Comparison of ENCODE assay signal across 18 mouse cellular contexts in the genomic region with DNA sequence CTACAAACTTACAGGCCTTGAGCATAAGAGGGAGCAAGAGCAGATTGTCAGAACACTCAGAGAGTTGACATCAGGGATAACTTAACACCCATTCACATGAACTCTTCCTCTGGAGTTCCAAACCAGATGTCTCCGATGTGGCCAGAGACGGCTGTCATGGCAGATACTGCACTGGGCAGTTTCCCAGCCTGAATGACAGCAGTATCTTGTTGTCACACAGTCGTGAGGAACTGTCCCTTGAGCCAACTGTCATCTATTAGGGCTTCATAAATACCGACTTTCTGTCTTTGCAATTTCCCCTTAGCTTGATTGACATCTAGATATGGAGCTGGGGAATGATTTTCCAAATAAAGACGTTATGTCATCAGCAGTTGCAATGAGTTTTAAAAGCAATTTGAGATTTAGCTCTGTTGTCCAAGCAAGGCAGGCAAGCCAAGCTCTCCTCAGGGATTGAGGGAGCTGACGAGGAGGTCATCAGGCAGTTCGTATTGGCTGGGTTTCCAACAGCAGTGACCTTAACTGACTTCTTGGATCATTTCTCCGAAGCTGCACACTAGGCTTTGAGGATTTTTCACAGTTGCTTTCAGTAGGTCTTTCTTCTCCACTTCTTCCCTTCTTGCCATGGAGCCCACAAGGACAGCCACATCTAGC. TPM values are rescaled to one million over a fixed set of nuclear protein-coding genes. Genes with fewer than 3 reads are reported as not detected.
A peak's percentile ranks its signal among the peaks of the same experiment; 100 is the strongest.
DNase-seq lines count a peak whose midpoint lies in the region; ATAC-seq and TF ChIP-seq lines count a peak whose summit lies in the region.
"Had no signal": no experiment of that assay in that cellular context is flagged by ENCODE, and none has a peak within 500 bp of the region (broad histone marks: within the 10 kb centered on the region; RNA-seq: fewer than 3 reads in every experiment).

No protein-coding gene starts in this region.

- 53% methylated on average over 8 of the region's 8 CpGs for WGBS in heart, embryonic 12.5 days

- intact Hi-C loops in gastrocnemius, adult 2 months (cut with DNase I): no loop called here
- intact Hi-C loops in heart, postnatal 14 days (cut with DNase I): no loop called here

- H3K4me2 ChIP-seq in heart, embryonic 12.5 days: no peak overlapping the region
- H3K4me2 ChIP-seq: embryonic facial prominence, embryonic 15.5 days; forebrain, embryonic 13.5 days; limb, embryonic 15.5 days; midbrain, embryonic 11.5 days had no signal

- no peaks in the 10 kb centered on the region for H3K36me3 ChIP-seq in heart, embryonic 12.5 days
- H3K36me3 ChIP-seq: embryonic facial prominence, embryonic 15.5 days; limb, embryonic 15.5 days had no signal

- 0 out of 2 replicates have a peak, but pooled peaks cover 6% of the 10 kb centered on the region for H3K9me3 ChIP-seq in heart, embryonic 12.5 days (replicated peaks)
- H3K9me3 ChIP-seq: embryonic facial prominence, embryonic 15.5 days; forebrain, embryonic 13.5 days; limb, embryonic 15.5 days had no signal

- no peaks in the 10 kb centered on the region for H3K27me3 ChIP-seq in heart, embryonic 12.5 days (replicated peaks)
- H3K27me3 ChIP-seq: embryonic facial prominence, embryonic 15.5 days; forebrain, embryonic 13.5 days; limb, embryonic 15.5 days had no signal

- H3K4me3 ChIP-seq in heart, embryonic 12.5 days: no peak overlapping the region
- no peak overlapping the region for H3K4me3 ChIP-seq in gastrocnemius, adult 2 months
- H3K4me3 ChIP-seq: embryonic facial prominence, embryonic 15.5 days; forebrain, embryonic 13.5 days; limb, embryonic 15.5 days; myocyte had no signal

- no peak overlapping the region for H3K9ac ChIP-seq in heart, embryonic 12.5 days
- H3K9ac ChIP-seq: embryonic facial prominence, embryonic 15.5 days; forebrain, embryonic 13.5 days; limb, embryonic 15.5 days had no signal

- no peak for TF ChIP-seq CTCF in gastrocnemius, adult 2 months (IDR thresholded peaks at IDR 0.05)

- H3K4me1 ChIP-seq in heart, embryonic 12.5 days (replicated peaks): peaks cover 10% of the 10 kb centered on the region
- H3K4me1 ChIP-seq: embryonic facial prominence, embryonic 15.5 days; limb, embryonic 15.5 days had no signal

- ATAC-seq in heart, embryonic 12.5 days (ENCODE audit: insufficient number of reproducible peaks, low FRiP score): no peak
- no peak for ATAC-seq in frontal cortex, adult (ENCODE audit: low TSS enrichment)
- ATAC-seq: forebrain, embryonic 13.5 days; inflammation-experienced regulatory T-cells, adult 6 months; Patski had no signal

- H3K27ac ChIP-seq in heart, embryonic 12.5 days (ENCODE audit: poor library complexity, severe bottlenecking): no peak overlapping the region
- H3K27ac ChIP-seq in gastrocnemius, adult 2 months: peak overlapping the region; percentile 31; the same call in 1 of the 2 replicates
- H3K27ac ChIP-seq: embryonic facial prominence, embryonic 15.5 days; forebrain, embryonic 13.5 days; limb, embryonic 15.5 days had no signal

- DNase-seq in heart, adult 18-20 months: peak; percentile 67 to 73
- DNase-seq in gastrocnemius, adult 2 months: peak; percentile 74
- peak; percentile 53 to 64 for DNase-seq in heart, postnatal 14 days
- DNase-seq in lung, postnatal 25 days (ENCODE audit: low spot score): peak; percentile 41
- no peak for DNase-seq in left cerebral cortex, adult 11 months (ENCODE audit: low spot score)
- DNase-seq in embryo, embryonic 10.5 days (ENCODE audit: low spot score): no peak
- DNase-seq: cerebellum, adult 8-10 months; right cerebral cortex, adult 18-20 months; thymus, postnatal 36 days had no signal

RNA-seq across cellular contexts. Expression of gene Psmc1, which starts 30.2 kb away (rescaled TPM):
- 100 to 1,000 TPM; 139 to 144 TPM for total RNA-seq in heart, adult 18-20 months (2021)
- polyA plus RNA-seq in heart, embryonic 12.5 days (2016; fragmentation: Nextera tagmentation; extraction: Ambion mirVana): 210 and 221 TPM in 2 replicates
- total RNA-seq in gastrocnemius, adult 2 months (2021): 100 to 1,000 TPM; 128 to 151 TPM
- total RNA-seq in heart, postnatal 14 days (2021): 100 to 1,000 TPM; 134 to 135 TPM

Comparison
In these comparisons a context has a peak if more than half of its experiments do, and no peak if none do; other contexts are left out.
1. DNase-seq: peak in heart, adult 18-20 months (2 of 2), gastrocnemius, adult 2 months (single experiment), heart, postnatal 14 days (2 of 2) and lung, postnatal 25 days (single experiment); none in left cerebral cortex, adult 11 months (single experiment) and embryo, embryonic 10.5 days (single experiment).